Mouse (Mus musculus) neural tube, embryonic 10.5 days (tissue): ENCODE data around the gene Olfr633.
A peak's percentile ranks its signal among the peaks of the same experiment; 100 is the strongest.
"Not testable (repeated sequence)": the region's sequence is repeated elsewhere in the genome, so short reads cannot be mapped to it uniquely, and the experiment has no call there.

Experiments used
- DNase-seq: peaks from one replicate; pipeline ENCODE4 v3.0.0-alpha.2; 2017; ENCODE audit warnings: low spot score; ENCODE audit errors: extremely low spot score

Gene Olfr633

DNA sequence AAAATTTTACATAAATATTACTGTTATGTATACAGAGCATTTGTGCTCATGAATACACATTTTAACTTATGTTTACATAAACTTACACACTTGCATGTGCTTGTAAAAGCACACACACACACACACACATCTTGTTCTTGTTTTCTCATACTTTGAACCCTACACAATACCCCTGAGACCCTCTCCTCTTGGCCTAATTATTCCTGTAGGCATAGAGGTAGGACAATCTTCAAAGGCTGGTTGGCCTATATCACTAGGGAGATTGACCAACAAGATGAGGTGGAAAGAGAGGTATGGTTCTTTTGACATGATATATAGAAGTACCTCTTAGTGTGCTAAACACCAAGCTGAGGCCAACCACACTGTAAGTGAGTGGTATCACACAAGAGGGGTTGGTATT is at the start of gene Olfr633:
Gene Olfr633, plus strand, starts transcription at position 301 of the 400 bp plus-strand sequence.
- DNase-seq = no peak

DNA sequence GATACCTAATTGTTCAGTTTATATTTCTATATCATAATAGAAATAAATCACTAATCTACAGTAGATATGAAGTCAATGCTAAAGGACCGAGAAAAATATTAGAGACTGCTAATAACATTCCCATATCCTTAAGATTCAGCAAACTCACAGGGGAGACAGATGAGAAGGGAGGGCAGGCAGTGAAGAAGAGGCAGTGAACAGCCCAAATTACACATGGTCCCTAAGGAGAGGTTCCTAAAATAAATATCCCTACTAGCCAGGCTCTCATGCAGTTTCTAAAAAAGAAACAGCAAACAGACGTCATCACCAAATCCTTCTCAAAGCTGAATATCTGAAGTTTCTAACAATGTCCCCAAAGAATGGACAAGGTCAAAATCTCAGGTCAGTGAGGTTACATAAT is 41.0 kb upstream of the Olfr633 start, which contains the start of gene Olfr65:
Gene Olfr65, plus strand, starts transcription at position 301 of the 400 bp plus-strand sequence.
- DNase-seq = no peak

DNA sequence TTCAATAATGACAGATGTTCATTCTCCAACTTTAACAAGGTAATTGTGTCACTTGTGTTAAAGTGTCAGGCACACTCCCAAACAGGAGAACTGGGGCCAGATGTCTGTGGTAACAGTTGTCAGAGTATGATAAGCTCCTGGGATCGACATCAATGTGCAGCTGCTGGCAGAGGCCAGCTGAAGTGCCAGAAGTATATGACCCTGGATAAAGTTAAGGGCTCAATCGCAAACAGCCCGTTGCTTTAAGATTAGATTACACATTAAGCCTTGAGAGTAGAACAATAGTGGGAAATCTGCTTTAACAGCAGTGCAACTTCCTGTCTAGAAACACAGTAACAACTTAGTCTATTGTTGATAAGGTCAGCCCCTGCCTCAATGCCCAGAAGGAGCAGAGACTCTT is 34.2 kb upstream of the Olfr633 start:
- DNase-seq = peak; percentile 13

DNA sequence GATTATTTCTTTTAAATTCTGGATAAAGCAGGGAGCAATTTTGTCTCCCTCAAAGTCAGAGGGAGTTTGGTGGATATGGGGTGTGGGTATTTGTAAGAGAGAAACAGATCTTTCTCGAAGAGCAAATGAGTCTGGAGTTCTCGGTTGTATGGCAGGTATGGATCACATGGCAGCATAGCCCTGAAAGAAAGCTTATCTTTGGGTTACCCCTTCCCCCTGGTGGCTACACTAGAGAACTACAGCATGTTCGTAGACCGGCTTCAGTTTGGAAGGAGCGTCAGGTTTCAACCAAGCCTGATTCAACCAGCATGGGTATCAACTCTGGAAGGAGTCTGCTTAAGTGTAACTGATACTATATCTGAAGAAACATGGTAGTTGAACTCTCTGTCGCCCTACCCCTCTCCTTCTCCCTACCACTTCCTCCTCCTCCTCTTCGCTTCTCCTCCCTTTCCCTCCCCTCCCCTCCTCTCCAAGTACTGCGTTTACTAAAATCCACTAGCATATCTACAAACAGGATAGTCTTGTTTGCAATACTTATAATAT is 31.2 kb upstream of the Olfr633 start:
- DNase-seq = no peak

DNA sequence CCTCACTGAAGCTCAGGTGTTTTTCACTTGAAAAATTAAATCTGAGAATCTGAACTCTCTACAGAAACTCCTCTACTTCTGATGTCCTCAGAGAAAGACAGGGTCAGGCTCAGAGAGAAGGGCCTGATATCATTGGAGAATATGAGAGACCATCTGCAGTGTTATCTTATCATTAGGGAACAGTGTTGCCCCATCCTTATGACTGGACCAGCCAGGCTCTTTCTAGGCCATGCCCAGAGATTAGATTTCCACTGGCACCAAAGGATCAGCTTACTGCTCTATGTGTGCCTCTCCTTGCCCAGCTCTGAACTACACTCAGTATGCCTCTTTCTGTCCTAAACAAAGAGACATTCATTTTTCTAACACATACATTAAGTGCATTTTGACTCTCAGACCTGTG is 28.9 kb upstream of the Olfr633 start:
- DNase-seq = no peak

DNA sequence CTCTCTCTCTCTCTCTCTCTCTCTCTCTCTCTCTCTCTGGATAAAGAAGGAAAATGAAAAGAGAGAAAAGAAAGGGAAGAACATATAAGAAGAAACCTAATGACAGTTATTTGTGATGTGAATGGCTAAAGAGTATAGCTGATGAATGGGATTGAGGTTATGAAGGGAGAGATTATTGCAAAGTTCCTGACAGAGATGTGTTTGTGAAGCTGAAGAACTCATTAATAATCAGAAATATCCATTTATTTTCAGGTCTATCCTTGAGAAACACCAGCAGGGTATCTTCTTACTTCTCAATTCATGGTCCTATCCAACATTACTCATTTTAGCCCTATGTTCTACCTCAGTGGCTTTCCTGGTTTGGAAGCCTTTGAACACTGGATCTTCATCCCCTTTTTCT is 15.7 kb upstream of the Olfr633 start, which contains the start of gene Olfr631:
Gene Olfr631, plus strand, starts transcription at position 301 of the 400 bp plus-strand sequence.
- no peak for DNase-seq

DNA sequence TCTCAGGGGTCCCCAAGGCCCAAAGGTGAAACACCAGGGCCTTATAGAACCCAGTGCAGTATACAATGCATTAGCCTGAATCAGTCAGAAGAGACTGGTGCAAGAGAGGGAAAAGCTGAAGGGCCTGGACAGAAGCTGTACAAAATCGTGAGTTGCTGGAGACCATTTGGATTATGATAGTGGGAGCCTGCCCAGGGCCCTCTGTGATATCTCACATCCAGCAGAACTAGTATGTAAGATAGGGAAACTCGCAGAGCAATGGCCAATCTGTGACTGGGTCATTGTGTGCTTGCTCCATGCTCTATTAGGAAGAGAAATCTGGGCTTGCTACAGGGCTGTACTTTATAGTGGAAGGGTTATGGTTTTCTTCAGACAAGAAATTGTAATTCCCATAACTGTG is 10.0 kb upstream of the Olfr633 start, which contains the start of gene Olfr632:
Gene Olfr632, plus strand, starts transcription at position 84 of the 400 bp plus-strand sequence.
- no peak for DNase-seq

DNA sequence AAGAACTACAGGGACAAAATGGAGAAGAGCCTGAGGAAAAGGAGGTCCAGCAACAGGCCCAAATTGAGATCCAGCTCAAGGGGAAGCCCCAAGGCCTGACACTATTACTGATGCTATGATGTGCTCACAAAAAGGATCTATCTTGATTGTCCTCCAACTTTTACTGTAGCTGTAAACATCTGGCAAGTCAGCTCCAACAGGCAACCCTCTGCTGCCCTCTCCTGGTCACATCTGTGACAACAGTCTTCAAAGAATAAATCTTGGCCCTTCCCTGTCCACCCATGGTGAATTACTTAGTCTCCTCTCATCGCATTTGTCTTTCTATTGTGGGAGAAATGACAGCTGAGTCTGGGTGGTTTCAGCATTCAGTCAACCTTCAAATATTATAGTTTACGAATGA is 1.5 kb upstream of the Olfr633 start:
- peak; percentile 60 for DNase-seq

DNA sequence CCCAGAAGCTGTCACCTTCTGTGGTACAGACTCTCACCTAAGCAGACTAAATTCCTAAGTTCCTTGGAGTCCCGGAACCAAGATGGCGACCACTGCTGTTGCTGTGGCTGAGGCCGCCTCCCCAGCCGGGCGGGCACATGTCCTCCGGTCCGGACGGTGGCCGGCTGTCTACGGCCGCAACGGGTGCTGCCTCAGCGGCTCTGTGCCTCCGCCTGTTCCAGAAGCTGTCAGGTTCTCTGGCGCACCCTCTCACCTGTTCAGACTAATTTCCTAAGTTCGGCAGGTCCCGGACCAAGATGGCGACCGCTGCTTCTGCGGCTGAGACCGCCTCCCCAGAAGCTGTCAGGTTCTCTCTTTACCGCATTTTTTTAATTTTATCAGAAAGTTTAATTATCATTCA is 22.6 kb downstream of the Olfr633 start:
- not testable (repeated sequence) for DNase-seq

DNA sequence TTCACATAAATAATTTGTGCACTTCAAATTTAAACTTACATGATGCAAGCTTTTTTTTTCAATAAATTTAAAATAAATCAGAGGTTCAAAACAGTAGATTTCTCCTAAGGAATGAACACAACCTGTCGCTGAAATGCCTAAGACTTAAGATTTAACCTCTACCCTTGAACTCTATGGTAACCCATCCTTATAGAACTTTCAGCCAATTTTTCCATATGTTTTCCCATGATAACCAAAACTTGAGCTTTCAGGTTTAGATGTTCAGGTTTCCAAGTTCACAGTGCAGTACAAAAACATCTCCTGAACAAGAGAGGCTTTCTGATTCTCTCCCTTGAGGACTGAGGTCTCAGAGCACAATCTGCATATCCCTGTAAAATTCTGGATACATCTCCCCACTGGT is 26.6 kb downstream of the Olfr633 start, which contains the start of gene Olfr635:
Gene Olfr635, plus strand, starts transcription at position 301 of the 400 bp plus-strand sequence.
- DNase-seq = no peak

DNA sequence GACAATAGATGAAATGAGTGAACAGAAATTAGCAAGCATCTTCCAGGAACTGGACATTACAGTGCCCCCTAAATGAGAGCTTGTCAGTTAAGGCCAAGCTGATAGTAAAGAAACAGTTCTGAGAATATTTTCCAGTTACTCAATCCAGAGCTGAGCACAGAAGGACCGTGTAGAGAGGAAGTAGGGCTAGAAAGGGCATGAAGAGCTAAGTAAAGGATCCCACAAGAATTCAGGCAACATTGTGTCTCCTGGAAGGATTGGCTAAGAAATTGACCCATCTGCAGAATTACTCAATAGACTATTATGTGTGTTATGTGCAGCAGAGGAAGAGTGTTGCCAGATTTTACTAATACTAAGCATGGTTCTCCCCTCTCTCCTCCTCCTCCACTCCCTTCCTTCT is 27.5 kb downstream of the Olfr633 start:
- no peak for DNase-seq

DNA sequence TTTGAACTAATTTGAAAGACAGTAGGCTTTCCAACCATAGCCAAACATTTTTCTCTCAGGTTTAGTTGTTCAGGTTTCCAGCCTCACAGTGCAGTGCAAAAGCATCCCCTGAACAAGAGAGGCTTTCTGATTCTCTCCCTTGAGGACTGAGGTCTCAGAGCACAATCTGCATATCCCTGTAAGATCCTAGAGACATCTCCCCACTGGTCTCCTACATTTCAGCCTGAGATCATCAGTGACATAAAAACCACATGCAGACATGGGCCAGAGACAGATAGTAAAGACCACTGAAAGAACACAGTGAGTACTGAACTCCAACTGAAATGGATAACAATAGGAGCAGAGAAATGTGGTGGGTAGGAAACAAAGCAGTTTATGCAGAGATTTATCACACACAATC is 54.2 kb downstream of the Olfr633 start, which contains the start of gene Olfr638:
Gene Olfr638, plus strand, starts transcription at position 301 of the 400 bp plus-strand sequence.
- no peak for DNase-seq
